Mouse (Mus musculus): ENCODE data around the gene Gm4301.
"Not testable (repeated sequence)": the region's sequence is repeated elsewhere in the genome, so short reads cannot be mapped to it uniquely, and the experiment has no call there.

DNA sequence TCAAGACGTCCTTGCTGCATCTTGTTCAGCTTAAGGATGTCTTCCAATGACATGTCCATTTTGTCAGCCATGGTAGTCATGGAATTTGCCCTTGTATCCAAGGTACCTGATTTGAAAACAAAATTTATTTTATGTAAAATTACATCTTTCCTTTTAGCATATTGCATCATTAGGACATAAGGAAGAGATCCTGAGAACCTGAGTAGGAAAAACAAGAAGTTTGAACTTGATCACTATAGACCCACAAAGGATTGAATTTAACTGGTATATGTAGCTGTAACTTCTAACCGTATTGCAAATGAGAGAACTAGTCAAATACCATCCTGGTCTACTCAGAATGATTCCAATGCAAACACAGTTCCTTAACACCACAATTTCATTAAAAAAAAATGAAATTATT, 47.0 kb downstream of the Gm4301 start, which contains the start of gene Gm4312:
- TF ChIP-seq CTCF (conservative IDR thresholded peaks at IDR 0.05; ENCODE audit: insufficient read depth, insufficient read length, low read depth, low read length); POLR2A (IDR thresholded peaks at IDR 0.05; ENCODE audit: low read depth, low read length): not testable (repeated sequence)
